Mouse (Mus musculus): ENCODE measurements around the gene Slc36a2.

DNA sequence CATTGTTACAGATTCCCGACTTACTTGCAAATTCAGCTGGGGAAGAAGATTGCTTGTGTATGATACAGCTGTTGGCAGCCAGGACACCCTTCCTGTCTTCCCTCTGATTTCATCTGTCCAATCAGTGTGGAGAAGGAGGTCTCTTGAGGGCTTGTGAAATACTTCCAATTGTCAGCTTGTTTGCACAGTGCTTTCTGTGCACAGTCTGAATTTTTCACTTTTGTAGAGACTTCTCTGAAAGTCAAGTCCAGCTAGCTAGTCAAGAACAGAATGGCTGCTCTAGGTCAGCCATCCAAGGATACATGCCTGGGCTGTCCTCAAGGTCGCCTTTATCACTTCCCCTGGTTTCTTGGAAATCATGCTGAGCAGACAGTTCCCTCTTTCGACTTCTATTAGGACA is 30.1 kb upstream of the Slc36a2 start:
- TF ChIP-seq POLR2A (IDR thresholded peaks at IDR 0.05; ENCODE audit: low read depth, low read length) (no peak), CHD1 (IDR thresholded peaks at IDR 0.05; ENCODE audit: low read depth, low read length) (no peak), JUN (IDR thresholded peaks at IDR 0.05; ENCODE audit: insufficient read depth, low read depth, low read length) (no peak)
